Mouse (Mus musculus): ENCODE results near the gene Trp53inp2. TPM values are rescaled to one million over a fixed set of nuclear protein-coding genes. Genes with fewer than 3 reads are reported as not detected.
A peak's percentile ranks its signal among the peaks of the same experiment; 100 is the strongest.

Trp53inp2 gene
- 100 to 1,000 TPM; 215 to 242 TPM for total RNA-seq (2021)
- long read RNA-seq, experiment 1, transcript Trp53inp2-201 (4 exons, 3,979 nt) = major isoform, 96 of 217 reads
- long read RNA-seq, experiment 1, transcript Trp53inp2-205 (4 exons, 740 nt) = minor isoform, 13 of 217 reads
- long read RNA-seq, experiment 1, partial matches to known transcripts = 9 of 217 reads
- long read RNA-seq, experiment 1, other reads (novel, unspliced or antisense) = 99 of 217 reads
- long read RNA-seq, experiment 2, transcript Trp53inp2-201 (4 exons, 3,979 nt) = major isoform, 95 of 202 reads
- long read RNA-seq, experiment 2, transcript Trp53inp2-205 (4 exons, 740 nt) = minor isoform, 15 of 202 reads
- long read RNA-seq, experiment 2, partial matches to known transcripts = 77 of 202 reads
- long read RNA-seq, experiment 2, other reads (novel, unspliced or antisense) = 15 of 202 reads

DNA sequence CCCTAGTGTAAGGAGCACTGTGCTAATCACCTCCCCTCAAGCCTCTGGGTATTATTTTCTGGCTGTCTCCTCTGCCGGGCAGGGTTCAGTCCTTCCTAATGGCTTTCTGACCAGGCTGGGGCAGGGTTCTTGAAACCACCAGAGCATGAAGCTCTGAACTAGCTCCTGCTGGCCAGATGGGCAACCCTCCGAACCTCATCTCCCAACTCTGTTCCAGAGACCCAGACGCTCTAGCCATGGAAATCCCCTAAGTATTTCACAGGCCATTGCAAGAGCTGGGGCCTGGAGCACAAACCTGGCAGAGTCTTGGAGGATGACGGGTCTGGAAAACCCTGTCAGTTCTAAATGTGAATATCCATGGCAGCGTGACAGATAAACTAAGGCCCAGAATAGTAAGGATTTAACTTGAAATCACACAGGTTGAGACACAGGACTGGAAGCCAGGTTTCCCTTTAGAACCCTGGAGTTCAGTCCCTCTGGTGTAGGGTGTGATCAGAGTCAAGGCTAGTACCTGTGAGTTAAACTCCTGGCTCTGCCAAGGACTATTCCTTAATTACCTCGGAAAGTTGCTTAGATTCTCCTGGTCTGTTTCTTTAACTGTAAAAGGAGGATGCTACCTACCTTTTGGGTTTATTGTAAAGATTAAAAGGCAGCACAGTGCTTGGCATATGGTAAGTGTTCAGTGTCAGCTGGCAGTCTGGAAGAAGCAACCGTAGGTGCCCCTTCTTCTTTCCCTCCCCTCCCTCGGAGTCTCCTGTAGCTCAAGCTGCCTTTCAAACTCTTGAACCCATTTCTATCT is at the start of gene Trp53inp2:
TSS of gene Trp53inp2 (plus strand) at position 799 of the 799 bp plus-strand sequence.
- DNase-seq = no peak

DNA sequence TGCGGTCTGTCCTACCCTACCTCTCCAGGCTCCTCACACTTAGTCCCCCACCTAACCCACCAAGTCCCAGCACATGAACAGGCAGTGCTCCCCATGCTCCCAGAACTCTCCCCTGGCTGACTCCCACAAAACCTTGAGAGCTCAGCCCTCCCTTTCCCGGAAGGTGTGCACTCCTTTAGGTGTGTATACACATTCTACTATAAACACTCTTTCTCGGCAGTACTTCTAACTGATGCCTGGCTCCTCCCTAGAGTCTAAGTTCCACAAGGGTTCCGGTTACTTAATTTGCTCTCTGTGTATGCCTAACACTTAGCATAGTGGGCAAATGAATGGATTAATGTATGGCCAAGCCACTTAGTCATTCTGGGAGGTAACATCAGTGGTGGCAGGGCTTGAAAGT is 49.5 kb upstream of the Trp53inp2 start:
- no peak for DNase-seq

DNA sequence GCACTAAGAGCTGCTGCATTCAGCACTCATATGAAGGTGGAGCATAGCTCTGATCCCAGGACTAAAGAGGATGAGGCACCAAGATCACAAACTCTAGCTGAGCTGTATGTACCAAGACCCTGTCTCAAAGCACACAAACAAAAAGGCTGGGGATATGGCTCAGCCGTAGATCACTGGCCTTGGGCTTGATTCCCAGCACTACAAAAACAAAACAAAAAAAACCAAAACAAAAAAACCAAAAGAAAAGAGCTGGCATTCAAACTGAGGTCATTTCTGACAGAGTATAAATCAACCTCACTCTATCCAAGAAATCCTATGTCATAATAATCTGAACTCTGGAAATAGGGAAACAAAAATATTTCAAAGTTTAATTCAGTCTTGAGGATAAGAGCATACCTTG is 47.4 kb upstream of the Trp53inp2 start:
- DNase-seq = no peak

DNA sequence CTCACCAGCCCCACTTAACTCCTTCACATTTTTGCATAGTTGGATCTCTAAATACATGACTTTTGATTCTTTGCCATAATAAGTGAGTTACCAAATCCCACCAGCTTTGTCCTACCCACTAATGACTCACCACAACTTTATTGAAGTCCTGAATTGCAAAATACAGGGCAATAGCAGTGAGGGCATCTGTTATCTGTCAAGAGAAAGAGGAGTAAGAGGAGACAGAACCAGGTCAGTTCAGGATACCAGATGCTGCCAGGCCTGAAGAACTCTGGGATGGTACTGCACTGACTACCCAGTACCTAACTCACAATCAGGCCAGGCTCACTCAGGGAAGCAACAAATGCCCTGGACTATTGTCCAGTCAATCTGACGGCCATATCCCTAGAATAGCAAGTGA is 45.6 kb upstream of the Trp53inp2 start:
- DNase-seq = no peak

DNA sequence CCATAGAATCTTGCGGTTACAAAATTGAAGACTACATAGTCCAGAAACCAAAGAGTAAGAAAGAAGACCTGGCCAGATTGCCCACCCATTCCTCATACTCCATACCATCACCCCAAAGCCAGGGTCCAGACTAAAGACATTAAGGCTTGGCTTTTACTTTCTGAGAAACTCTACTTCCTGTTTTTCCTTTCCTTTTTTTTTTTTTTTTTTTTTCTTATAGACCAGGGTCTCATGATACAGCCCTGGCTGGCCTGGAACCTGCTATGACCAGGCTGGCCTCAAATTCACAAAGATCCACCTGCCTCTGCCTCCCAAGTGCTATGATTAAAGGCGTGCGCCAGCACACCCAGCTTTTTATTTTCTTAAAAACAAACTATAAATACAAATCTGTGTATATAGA is 44.6 kb upstream of the Trp53inp2 start:
- no peak for DNase-seq

DNA sequence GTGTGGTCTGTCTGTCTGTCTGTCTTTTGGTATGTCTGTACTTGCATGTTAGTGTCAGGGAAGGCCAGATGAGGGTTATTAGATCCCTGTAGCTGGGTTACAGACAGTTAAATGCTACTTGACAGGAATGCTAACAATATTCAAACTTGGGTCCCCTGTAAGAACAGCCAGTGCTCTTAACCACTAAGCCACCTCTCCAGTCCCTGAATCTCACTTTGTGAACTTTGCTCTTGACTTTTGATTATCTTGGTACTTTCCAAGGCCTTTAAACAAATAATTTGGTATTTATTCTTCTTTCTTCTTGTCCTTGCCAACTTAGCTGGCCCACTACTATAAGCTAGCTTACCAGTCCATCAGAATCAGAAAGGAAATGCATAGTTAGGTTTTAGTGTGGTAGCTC is 40.7 kb upstream of the Trp53inp2 start:
- DNase-seq = no peak

DNA sequence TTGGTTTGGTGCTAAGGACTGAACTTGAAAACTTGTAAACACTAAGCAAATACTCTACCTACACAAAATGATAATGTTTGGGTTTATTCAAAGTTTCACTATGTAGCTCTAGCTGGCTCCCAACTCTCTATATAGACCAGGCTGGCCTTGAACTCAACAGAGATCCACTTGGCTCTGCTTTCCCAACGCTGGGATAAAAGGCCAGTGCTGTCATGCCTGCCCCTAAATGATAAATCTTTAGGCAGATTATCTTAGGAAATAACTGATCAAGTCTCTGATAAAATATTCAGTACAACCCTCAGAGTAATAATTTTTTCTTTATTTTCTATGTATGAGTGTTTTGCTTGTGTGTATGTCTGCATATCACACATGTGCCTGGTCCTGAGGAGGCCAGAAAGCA is 34.2 kb upstream of the Trp53inp2 start:
- DNase-seq = no peak

DNA sequence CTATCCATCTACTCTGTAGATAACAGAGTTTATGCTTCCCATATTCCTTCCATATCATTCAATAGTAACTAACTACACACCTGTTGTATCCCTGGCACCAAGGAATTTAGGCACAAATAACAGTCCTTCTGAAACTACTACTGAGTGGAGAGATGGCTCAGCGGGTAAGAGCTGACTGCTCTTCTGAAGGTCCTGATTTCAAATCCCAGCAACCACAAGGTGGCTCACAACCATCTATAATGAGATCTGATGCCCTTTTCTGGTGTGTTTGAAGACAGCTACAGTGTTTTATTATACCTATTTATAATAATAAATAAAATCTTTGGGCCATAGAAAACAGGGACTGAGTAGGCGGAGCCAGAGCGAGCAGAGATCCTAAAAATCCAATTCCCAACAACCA is 26.5 kb upstream of the Trp53inp2 start:
- DNase-seq = no peak

DNA sequence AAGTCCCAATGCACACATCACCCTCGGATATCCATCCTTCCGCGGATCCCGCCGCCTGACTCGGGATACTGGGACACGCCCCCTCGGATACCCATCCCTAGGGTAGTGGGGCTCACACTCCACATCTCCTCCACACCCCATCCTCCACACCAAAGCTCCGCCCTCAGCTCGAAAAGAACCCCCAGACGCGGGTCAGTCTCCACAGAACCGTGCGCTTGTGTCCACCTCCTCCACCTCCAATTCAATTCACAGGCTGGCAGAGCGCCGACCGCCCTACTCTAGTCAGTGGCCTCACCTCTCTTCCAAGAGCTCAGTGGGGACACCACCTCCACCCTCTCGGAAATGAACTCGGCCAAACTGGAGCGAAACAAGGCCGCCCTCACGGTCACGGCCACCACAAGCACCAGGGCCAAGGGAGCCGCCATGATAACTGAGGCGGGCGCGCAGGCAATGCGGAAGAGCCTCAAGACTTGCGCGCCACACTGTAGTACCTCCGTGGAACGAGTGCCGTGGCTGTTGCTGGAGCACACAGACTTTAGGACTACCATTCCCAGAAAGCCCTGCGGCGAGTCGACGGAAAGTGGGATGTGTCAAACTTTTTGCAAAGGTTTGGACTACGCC is 23.8 kb upstream of the Trp53inp2 start, which contains the start of gene Pigu:
TSS of gene Pigu (minus strand) at position 460 of the 621 bp plus-strand sequence.
- peak; percentile 85 for DNase-seq

DNA sequence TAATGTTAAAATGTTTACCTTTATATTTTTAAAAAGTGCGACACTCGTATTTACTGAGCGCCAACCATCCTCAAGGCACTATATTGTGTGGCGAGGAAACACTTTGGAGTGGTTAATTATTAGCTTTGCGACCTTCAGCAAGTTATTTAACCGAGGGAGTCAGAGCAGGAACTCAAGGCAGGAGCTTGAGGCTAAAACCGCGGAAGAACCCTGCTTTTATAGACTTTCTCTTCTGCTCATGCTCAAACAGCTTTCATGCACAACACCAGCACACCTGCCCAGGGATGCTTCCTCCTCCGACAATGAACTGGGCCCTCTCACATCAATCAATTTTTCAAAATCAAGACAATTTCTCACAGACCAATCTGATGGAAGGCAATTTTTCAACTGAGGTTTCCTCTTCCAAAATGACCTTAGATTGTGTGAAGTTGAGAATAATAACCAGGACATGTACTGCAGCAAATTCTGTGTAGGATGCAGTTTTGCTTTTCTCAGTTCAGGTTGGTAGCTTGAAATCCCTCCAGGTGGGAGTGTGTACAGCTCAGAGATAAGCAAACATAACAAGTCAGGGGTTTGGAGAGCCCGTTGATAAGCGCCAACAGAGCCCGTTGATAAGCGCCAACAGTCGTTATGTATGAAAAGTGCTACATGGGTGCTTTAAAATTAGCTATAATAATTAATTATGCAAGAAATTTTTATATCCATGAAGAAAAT is 23.0 kb upstream of the Trp53inp2 start:
- DNase-seq = no peak

DNA sequence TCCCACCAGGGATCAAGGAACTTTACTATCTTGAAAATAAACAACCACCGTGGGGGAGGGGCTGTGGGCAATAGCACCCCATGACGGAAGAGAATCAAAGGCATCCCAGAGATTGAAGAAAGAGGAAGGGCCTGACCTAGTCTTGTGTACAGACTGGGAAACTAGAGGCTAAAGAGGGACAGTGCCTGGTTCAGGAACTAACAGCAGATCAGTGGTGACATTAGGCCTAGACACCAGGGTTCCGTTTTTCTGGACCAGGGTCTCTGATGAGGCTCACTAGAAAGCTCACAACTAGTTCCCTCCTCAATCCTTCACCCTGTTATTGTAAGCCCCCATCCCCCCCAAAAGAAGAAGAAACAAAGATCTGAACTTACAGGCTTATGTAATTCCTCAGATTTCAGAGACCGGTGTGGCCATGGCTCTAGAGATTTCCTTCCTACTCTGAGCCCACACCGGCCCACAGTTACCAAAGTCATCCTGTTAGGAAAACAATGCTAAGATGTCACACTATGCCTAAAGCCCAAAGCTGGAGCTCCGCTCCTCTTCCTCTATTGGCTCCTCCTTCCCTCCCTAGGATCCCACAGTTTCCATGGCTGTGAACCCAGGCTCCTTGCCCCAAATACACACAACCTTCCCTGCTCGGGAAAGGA is 13.1 kb upstream of the Trp53inp2 start:
- DNase-seq = no peak

DNA sequence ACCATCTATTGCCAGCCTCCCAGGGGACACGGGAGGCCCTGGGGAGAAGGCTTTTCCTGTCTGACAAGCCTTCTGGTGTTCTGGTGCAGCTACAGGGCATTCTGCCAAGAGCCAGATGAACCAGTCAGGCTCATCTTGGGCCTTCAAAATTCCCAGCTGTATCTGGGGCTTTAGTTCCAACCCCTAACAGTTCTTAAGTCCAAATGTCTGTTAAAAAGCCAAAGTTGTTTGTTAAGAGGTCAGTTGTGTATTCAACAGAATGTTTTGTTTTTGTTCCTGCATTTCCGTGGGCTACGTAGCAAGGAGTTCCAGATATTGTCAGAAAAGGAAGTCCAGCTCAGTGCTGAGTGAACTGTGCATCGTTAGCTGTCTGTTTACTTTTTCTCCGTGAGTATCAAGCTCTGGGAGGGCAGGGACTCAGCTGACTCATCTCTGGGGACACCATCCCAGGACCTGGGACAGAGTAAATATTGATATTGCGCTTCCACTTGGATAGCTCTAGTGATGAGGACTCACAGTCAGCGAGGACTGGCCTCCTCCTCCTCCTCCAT is 11.5 kb upstream of the Trp53inp2 start:
- DNase-seq = peak; percentile 49

DNA sequence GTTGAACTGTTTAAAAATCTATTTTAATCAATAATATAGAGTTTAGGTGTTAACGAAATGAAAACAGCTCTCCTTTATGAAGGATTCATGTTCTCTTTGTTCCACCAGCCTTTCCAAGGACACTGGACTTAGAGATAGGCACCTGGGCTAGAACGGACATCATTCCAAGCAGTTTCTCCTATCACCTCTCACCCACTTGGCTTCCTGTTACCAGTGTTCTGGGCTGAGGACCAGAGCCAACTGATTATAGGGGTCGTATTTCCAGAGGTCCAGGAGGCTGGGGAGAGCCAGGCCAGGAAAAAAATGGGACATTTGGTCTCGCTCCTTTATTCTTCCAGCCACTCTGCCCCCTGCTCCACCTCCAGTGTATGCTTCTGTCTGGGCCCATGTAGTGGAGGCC is 8.4 kb upstream of the Trp53inp2 start:
- DNase-seq = no peak

DNA sequence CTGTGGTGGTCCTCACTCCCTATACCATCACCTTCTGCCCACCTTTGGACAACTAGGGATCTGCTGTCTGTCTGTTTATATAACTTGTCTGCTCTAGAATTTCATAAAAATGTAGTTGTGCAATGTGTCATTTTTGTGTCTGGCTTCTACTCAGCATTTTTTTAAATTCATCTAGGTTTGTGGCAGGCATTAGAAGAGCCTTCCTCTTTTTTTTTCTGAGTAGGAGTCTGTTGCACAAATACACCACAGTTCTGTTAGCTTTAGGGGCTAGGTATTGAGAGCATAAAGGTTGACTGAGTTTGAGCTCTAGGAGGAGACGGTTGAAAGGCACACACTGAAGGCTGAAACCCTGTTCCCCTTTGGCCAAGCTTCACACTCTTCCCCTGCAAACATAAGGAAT is 7.6 kb upstream of the Trp53inp2 start:
- no peak for DNase-seq

DNA sequence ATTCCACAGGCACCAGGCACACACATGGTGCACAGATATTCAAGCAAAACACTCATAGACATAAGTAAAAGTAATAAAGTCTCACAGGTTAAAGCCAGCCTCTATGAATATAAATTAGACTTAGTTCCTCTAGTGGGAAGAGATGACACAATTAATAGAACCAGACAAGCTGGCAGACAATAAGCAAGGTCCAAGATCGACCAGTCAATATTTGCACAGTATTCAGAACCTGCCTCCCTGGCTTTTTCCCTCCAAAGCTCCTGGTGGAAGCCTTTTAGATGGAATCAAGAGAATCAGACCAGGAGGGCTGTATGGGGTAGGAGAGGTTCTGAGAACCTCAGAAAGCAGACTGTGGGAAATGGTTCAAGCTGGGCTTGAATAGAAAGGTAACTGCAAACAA is 7.0 kb upstream of the Trp53inp2 start:
- DNase-seq = no peak

DNA sequence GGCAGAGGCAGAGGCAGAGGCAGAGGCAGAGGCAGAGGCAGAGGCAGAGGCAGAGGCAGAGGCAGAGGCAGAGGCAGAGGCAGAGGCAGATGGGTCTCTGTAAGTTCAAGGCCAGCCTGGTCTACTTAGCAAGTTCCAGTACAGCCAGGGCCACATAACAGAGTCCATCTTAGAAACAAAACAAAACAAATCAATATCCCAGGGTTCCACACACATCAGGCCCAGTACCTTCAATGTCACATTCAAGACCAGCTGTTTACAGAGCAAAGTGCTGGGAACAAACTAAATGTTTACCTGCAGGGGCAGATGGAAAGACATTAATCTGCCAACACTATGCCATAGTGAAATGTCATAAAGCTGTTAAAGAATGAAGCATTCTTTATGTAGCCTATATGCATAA is 6.3 kb upstream of the Trp53inp2 start:
- DNase-seq = no peak

DNA sequence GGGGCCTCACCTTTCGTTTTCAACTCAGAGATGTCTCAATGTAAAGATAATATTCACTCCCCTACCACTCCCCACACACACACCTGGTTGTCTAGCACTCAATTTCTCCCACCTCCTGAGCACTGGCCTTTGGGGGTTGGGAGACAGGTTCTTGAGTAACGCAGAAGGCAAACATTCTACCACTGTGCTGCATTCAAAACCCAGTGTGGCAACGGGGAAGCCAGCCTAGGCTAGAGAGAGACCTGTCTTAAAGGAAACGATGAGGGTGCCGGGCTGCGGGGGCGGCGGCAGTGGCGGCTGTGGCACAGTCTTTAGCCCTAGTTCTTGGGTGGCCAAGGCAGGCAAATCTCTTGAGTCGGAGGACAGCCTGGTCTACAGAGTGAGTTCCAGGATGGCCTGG is 4.7 kb upstream of the Trp53inp2 start:
- DNase-seq = no peak

DNA sequence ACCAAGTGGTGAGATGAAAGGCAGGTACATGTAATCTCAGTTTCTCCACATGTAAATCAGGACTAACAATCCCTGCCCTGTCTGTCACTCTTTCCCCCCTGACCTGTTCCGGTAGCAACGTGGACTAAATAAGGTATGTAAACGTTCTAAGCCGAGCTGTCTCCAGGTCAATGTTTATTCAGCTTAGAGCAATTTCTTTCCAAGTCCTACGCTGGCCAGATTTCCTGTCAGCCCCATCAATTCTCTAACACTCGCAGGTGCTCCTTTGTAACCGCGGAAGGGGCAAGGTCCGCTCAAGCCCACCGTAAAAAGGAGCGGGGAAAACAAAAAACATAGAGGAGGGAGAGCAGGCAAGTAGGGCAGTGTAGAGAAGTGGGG is 190 bp downstream of the Trp53inp2 start:
- DNase-seq = no peak

DNA sequence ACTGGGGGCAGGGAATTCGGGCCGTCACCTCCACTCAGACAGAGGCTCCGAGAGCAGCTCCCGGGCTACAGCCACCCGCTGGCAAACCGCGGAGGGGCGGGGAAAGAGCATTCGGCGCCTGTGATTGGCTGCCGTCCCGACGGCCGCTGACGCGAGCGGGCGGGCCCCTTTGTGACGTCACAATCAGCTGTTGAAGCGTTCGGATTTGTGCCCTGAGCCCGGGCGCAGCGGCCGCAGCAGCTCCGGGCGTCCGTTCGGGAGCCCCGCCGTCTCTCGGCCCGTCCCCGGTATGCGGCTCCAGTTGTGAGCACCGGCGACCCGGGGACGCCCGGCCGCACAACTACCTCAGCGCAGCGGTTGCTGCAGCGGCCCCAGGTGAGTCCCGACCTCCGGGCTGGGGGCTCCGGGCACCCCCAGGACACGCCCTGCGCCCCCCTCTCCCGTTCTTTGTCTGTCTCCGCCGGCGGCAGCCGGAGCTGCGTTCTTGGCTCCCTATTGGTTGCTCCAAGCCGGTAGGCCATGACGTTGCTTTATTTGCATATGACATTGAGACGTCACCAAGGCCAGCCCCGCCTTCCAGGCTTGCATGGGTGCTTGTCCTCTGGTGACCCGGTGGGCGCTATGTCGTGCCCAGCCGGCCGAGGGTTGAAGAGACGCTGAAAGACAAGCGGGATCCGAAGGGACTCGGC is 928 bp downstream of the Trp53inp2 start:
- peak; percentile 99 for DNase-seq

DNA sequence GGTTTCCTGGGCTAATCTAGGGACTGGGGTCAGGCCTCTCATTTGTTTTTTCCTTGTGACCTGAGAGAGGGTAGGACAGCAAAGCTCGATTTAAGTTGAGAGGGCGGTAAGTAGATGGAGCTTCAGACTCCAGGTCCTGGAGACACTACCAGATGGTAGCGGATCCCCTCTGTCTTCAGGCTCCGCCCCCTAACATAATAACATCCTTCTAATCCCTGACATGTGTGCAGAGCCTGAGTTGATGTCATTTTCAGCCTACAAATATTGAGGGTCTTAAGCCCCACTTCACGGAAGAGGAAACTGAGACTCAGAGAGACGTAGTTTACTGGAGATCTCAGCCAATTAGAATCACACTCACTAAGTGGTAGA is 1.5 kb downstream of the Trp53inp2 start:
- no peak for DNase-seq

Data from gastrocnemius, postnatal 10 days (tissue).